Mouse (Mus musculus) kidney, postnatal 36 days (tissue): ENCODE results near the gene Fxr2.

Source experiments
- DNase-seq, 2 experiments: peaks; one replicate each; pipeline ENCODE4 v3.0.0; 2021 to 2022; ENCODE audit warnings: mixed read lengths in 2 of 2

The Fxr2 gene

DNA sequence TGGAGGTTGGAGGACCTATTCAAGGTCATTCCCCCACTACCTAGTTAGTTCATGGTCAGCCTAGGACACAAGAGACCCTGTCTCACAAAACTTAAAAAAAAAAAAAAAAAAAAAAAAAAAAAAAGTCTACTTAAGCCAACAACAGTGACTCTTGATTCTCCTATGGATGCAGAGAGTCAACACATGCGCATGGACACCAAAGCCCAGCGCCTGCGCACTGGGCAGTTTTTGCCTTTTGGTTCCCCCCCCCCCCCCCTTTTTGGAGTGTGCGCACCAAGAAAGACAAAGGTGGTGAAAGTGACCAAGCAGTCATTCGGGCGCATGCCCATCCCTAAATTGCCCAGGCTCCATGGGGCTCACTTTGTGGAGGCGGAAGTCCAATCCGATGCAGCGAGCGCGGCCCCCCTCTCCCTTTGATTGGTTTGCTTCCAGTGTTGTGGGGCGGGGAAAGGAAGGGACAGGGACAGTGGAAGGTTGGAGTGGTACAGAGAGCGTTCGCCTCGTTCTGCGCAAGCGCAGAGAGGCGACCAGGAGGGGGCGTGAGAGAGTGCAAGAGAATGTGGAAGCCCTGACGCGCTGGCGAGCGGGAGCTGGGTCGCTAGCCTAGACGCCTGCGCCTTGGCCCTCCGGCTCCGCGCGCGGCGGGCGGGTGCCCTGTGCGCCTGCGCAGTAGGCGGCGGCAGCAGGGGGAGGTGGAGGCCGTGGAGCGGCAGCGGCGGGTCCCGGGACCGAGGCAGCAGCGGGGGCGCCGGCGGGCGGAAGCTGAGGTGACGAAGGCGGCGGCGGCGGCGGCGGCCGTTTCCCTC is at the start of gene Fxr2:
Fxr2 (plus strand) TSS at position 707 of the 806 bp plus-strand sequence.
- peak; percentile 100 for DNase-seq

DNA sequence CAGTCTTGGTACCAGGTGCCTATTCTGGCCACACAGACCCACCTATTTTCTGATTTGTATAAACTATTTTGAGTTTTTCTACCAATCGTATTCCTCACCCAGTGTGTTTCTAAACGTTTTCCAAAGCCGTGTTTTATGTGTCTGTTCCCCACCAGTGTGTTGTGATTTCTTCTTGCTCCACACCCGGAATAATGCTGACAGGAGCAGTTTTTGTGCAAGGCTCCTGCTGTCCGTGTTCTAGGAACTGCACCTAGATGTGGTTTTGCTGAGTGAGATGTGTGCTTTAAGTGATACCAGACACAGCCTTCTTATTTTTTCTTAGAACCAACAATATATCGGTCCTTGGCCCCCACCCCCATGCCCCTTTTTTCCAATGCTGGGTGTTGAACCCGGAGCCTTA is 48.8 kb upstream of the Fxr2 start:
- DNase-seq, result no peak

DNA sequence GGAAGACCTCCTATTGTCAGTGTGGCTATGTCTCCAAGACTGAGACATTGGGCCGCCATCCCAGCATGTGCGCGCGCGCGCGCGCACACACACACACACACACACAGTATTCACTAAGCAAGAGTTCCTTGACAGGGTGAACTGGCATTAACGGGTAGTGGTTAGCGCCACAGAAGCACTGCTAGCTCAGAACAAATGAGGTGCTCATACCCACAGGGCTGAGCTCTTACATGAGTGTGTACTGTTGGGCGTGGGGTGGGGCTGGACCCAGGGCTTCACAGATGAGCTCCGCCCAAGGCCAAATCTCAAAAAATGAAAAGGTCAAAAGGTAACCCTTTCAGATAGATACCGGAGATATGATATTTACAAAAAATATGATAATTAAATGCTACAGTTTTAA is 47.9 kb upstream of the Fxr2 start:
- DNase-seq, result no peak

DNA sequence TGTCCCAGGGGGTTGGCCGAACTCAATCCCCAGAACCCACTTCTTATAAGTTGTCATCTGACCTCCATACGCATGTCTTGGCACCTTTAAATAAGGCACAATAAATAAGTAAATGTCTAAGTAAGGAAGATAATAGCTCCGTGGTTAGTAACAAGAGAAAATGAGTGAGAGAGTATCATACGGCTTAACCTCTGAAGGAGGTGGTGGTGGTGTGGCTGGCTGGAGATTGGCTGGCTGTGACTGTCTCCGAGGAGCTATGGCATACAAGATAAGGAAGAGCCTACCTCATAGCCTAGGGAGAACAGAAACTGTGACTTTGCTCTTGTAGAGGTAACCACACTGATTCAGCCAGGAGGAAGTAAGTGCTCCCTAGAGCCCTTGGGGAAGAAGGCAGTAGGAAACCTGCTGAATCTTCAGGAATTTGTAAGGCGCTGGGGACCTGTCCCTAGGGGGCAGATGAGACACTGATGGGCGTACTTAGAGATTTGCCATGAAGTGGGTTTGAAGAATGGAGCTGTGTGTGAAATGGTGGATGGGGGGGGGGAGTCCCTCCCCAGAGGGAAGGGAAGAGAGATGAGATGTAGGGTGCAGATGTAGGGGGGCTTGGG is 47.0 kb upstream of the Fxr2 start:
- no peak for DNase-seq

DNA sequence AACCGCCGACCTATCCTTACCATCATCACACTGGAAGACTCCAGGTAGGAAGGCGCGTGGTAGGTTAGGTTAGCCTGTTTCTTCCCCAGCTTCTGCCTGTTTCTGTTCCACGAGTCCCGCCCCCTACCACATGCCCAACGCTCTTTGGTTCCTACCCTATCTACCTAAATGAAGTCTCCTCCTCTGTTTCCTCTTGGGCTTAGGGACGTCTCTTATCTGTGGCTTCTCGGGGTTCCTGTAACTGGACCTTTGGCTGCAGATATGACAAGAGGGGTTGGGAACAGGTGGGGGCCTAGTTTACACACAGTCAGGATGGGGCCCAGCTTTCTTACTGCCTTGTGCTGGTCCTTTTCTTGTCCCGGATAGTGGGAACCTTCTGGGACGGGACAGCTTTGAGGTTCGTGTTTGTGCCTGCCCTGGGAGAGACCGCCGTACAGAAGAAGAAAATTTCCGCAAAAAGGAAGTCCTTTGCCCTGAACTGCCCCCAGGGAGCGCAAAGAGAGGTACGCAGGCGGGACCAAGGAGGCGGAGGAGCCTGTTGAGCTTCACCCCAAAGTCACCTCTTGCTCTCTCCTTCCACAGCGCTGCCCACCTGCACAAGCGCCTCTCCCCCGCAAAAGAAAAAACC is 43.5 kb upstream of the Fxr2 start:
- no peak for DNase-seq

DNA sequence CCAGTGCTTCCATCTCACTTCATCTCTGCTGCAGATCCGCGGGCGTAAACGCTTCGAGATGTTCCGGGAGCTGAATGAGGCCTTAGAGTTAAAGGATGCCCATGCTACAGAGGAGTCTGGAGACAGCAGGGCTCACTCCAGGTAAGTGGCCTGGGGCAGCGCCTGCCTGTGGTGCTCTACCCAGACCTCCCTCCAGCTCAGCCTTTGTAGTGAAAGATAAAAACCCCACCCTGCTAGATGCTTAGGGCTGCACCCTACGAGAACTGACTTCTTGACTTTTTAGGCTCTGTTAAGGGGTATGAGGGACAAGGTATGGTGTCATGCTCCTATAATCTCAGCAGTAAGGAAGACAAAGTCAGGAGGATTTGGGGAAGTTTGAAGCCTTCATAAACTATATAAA is 42.2 kb upstream of the Fxr2 start:
- DNase-seq, result no peak

DNA sequence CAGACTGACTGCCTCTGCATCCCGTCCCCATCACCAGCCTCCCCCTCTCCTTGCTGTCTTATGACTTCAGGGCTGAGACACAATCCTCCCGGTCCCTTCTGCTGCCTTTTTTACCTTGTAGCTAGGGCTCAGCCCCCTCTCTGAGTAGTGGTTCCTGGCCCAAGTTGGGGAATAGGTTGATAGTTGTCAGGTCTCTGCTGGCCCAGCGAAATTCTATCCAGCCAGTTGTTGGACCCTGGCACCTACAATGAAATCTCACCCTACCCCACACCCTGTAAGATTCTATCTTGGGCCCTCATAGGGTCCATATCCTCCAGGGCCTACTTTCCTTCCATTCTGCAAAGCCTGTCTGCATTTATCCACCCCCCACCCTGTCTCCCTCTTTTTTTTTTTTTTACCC is 41.4 kb upstream of the Fxr2 start:
- DNase-seq, result no peak

DNA sequence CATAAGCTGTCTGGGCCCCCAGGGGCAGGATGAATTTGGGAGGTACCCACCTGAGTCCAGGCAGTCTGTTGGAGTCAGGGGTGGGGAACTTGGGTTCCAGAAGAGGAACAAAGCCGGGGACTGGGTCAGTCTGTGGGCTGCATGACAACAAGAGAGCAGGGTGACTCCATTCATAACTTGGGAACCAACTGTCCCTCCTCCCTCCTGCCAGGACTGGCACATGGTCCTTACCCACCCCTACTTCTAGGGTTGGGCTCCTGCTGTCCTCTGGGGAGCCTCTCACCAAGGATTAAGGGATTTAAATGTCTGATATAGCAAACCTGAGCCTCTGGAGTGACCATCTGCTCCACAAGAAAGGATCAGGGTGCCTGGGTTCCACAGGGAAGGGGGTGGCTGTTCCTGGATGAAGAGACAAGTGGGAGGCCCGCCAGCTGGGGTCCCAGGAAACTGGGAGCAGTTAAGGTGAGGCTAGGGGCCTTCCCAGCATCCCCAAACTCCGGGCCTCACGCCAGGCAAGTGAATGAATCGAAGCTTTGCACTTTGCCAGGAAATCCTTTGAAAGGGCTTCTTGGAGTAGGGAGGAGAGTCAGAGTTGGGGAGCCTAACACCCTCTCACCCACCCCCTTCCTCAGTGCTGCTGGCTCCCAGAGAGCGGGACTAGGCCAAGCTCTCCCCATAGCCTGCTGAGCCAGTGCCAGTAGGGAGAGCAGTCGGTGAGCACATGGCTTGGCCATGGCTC is 40.7 kb upstream of the Fxr2 start:
- DNase-seq, result no peak

DNA sequence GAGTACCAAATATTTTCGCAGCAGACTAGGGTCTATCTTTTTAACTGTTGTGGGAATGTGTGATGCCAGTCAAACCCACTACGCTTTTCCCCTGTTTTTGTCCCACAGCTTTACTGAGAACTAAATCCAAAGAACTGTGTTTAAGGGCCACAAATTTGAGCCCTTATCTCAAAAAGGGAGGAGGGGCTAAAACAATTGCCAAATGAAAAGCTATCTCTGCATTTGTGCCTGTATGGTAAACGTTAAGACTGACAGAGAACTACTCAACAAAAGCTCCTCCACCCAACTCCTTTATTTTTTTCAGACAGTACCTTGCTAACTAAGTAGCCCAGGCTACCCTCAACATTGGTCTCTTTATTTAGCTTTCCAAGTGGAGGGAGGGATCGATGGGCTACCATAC is 40.0 kb upstream of the Fxr2 start:
- DNase-seq, result no peak

DNA sequence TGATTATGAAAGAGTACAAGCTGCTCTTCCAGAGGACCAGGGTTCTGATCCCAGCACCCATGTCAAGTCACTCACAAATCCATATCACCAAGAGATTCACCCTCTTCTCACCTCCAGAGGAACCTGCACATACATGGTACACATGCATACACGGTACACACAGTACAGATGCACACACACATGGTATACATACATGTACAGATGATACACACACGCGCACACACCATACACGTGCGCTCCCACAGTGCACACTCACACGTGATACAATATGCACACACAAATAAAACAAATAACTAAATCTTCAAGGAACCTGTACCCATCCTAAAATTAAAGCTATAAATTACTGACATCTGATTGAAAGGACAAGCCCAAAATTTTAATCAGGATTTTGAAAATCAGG is 37.9 kb upstream of the Fxr2 start:
- no peak for DNase-seq

DNA sequence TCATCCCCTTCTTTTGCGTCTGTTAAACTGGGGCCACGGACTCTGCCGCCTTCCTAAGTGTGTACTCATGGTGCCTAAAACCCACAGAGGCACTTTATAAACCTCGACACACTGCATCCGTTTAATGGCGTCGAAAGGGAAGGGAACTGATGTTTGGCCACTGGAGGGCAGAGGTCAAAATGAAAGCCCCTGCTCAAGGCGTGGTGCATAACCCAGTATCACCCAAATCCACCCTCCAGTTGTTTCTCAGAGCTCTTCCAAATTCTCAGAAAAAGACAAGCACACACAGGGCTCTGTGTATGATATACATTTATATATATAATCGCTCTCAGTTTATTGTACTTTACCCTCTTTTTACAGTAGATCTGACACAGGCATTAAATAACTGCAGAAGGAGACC is 33.4 kb upstream of the Fxr2 start:
- no peak for DNase-seq

DNA sequence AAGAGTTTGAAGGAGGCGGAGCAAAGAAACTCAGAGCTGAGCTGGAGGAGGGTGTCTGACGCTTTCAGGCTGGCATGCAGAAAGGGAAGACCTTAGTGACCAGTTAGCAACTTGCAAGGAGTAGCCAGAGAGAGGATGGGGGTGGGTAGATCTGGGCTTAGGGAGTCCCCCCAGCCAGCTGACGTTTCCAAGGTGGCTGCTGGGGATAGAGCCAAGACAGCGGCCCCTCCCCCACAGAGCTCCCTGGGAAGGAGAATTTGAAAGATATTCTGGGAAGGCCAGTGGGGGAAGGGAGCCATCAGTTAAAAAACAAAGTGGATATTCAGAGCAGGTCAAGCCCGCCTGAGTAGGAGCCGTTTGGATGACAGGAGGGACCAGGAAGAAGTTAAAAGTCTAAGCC is 32.7 kb upstream of the Fxr2 start:
- DNase-seq, result peak; percentile 53 to 71

DNA sequence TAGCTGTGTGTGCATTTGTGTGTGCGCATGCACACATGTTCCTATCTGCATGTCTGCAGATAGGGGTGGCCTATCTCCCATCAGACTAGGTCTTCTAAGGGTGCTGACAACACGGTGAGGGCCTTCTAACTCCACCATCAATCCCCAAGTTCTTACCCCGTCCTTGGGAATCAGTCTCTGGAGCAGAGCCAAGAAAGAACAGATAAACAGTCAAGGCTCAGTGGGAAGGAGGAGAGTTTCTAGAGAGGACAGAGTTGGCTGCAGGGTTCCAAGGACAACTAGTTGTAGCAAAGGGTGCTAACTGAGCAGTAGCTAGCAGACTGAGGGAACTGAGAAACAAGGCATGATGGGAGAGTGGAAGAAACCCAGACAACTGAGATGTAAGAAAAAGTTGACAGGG is 31.0 kb upstream of the Fxr2 start:
- no peak for DNase-seq

DNA sequence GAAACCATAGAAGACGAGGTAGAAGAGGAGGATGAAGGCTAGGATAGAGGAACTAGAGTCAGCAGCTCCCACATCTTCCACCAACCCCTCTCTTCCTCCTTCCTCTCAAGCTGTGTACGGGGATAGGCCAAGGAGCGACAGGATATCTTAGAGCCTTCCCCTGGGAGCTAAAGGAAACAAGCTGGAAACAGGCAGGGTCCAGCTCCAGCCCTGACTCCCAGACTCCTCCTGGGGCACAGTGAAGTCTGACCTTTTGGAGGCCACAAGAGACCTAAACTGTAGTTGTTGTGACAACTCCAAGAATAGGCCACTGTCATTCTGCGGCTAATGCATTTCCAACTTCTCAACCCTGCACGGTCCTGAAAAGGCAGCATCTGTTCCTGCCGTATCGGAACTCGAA is 29.3 kb upstream of the Fxr2 start:
- DNase-seq, result peak; percentile 23 to 48

DNA sequence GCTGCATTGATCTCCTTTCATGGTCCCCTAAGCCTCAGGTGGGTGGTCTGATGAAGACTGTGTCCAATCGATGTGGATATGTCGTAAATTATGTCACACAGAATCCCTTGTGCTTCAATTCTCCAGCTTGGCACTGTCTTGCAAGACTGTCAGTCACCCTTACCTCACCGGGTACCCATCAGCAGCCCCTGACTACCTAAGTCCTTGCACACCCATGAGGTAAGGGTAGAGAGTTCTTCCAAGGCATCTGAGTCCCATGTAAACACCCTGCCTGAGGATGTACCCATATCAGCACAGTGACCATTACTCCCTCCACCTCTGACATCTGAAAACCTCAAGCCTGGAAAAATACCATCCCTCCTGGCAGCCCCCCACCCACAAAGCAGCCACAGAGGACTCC is 28.4 kb upstream of the Fxr2 start:
- DNase-seq, result no peak

DNA sequence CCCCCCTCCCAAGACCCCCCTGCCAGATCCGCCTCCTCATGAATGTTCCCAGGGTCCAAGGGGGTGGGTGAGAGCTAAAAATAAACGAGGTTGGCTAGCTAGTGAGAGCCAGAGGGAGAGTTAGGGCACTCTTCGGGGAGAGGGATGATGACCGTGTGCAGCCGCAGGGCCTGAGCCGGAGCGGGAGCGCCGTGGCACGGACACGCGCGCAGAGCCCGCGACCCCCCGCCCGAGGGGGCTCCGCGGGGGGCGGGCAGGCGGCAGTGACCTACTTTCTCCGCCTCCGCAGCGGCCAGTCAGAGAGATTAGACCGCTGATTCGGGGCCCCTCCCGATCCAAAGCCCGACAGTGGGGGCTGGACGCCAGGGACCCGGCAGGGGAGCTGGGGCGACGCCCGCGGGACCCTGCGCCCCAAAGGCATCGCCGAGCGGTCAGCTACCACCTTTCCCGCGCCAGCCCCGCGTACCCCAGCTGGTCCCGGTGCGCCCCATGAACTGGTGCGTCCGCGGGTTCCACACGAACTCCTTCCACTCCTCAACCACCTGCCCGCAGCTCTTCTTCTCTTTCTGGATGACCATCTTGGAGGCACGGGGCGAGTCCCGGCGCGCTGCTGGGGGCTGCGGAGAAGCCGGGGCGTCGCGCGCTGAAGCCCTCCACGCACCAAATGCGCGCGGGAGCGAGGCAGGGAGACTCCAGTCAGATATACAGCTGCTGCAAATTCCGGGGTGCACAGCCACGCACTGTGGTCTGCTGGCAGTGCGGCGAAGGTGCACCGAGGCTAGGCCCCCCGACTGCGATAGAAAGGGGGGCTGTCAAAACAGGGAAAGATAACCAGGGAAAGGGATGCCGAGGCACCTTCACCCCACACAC is 27.8 kb upstream of the Fxr2 start:
- peak in 1 of 2 experiments; percentile 25 for DNase-seq

DNA sequence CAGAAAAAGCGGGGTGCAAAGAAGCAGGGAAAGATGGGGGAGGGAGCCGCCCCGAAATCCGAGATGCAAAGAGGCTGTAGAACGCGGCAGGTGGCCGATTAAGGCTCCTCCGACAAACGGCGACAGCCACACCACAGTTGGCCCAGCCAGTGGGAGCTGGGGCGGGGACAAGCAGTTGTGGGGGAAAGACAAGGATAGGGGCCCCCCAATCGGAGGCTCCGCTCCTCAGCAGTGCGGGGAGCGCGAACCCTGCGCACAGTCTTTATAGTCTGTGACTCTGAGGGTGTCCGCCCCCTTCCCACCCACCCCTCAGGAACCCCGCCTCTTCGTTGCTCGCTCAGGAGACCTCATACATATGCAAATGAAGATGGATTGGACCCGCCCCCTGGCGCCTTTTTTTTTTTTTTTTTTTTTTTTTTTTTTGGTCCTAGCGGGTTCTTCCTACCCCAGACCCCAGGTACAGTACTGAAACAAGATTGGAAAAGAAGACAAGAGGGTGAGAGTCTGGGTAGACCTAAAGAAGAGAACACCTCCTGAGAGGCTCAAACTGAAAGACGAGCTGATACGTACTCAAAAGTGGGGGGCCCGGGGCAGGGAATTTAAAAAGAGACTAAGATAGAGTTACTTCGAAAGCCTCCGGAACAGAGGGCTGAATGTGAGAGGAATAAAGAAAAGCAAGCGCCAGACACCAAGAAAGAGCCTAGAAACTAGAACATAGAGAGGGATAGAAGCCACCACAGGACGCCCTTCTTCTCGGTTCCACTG is 26.9 kb upstream of the Fxr2 start, which contains the start of gene Atp1b2:
Atp1b2 (minus strand) TSS at position 217 of the 765 bp plus-strand sequence.
- peak; percentile 62 to 74 for DNase-seq

DNA sequence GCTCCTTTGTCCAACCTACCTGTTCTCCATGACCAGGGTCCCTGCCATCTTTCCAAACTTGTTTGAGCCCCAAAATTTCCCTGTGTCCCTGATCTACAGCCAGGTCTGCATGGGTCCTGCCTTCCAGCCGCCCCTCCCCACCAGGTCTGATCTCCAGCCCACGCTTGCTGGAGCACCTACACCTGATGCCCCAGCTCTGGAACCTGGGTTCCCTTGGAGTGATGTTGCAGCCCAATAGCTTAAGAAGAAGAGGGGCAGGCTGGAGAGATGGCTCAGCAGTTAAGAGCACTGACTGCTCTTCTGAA is 26.3 kb upstream of the Fxr2 start:
- DNase-seq, result no peak

DNA sequence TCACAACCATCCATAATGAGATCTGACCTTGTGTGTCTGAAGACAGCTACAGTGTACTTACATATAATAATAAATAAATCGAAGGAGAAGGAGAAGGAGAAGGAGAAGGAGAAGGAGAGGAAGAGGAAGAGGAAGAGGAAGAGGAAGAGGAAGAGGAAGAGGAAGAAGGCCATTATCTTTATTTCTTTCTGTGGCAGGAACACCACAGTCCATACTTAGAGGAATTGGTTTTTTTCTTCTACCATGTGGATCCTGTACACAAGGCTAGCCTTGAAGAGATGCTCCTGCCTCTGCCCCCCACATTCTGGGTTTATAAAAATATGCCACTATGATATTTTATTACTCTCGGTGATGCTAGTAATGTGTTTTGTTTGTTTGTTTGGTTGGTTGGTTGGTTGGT is 26.0 kb upstream of the Fxr2 start:
- no peak for DNase-seq

DNA sequence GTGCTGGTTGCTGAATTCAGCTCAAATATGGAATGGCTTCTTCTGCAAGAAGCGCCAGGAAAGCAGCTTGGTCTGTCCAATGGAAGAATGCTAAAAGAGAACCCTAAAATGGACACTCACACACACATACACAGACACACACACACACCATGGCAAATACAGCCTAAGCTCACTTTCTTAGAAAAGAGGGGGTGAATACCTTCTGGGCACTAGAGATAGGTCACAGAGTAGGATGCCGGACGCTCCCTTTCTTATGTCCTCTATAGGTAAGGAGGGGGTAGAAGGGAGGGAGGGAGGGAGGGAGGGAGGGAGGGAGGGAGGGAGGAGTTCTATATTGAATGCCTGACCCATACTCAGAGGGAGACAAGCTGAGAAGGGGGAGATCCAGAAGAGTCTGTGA is 24.3 kb upstream of the Fxr2 start:
- no peak for DNase-seq

DNA sequence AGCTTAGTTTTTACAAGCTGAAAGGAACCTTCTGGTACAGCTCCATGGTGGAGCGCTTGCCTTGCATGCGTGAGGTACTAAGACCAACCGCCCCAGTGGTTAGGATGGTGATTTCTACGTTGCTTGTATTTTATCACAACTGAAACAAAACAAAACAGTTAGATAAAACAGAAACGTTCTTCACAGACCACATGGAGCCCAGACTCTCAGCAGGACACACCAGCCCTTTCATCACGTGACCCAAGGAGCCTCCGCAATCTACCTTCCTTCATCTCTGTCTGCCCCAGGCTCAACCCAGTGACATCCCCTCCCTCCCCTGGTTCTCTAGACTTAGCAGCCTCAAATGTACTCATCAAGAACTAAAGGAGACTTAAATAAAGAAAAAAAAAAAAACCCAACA is 23.4 kb upstream of the Fxr2 start:
- DNase-seq, result no peak

DNA sequence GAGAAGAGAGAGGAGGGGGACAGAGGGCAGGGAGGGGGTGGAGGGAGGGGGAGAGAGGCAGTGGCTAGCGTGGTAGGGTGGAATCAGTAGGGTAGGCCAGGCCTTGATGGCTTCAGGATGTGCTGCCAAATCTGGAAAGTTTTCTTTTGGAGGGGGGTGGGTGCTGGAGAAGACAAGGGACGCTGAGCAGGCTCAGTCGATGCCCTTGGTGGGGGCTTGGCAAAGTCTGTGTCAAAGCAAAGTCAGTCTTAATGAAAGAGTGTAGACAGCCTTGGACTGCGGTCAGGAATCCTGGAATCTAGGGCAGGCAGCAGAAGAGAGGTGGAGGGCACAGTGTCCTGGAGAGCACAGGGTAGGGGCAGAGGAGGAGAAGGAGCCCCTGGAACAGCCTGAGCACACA is 21.9 kb upstream of the Fxr2 start:
- DNase-seq, result no peak
